Mouse (Mus musculus) kidney, embryonic 16.5 days (tissue): ENCODE data around the gene Pde4d. TPM values are rescaled to one million over a fixed set of nuclear protein-coding genes. Genes with fewer than 3 reads are reported as not detected.

ENCODE experiments used
- ATAC-seq: fragments of 200-750 bp; cut with Nextera tagmentation; 2 replicates; pipeline ENCODE4 v1.8.0; 2017; ENCODE audit warnings: moderate TSS enrichment; ENCODE audit not compliant: low FRiP score, low TSS enrichment
- H3K27ac ChIP-seq: fragments of 300-500 bp; sonication (generic); 2 replicates; pipeline ENCODE4 v1.5.1; 2014; ENCODE audit warnings: low read length
- H3K27me3 ChIP-seq: fragments of 300-500 bp; sonication (generic); 2 replicates; pipeline ENCODE4 v1.6.1; 2014; ENCODE audit warnings: low read length, control low read depth, mixed read lengths; ENCODE audit not compliant: insufficient read depth
- H3K36me3 ChIP-seq: fragments of 300-500 bp; sonication (generic); 2 replicates; pipeline ENCODE4 v1.6.1; 2014; ENCODE audit warnings: low read length, control low read depth, mixed read lengths; ENCODE audit not compliant: insufficient read depth
- H3K4me1 ChIP-seq: fragments of 300-500 bp; sonication (generic); 2 replicates; pipeline ENCODE4 v1.6.1; 2014; ENCODE audit warnings: low read length, control low read depth, mixed read lengths; ENCODE audit not compliant: insufficient read depth
- H3K4me2 ChIP-seq: fragments of 300-500 bp; sonication (generic); replicated peaks from 2 replicates; pipeline ENCODE4 v1.6.1; 2014; ENCODE audit warnings: low read depth, low read length
- H3K4me3 ChIP-seq: fragments of 300-500 bp; sonication (generic); 2 replicates; pipeline ENCODE4 v1.5.1; 2014; ENCODE audit warnings: mild to moderate bottlenecking, low read length
- H3K9ac ChIP-seq: fragments of 300-500 bp; sonication (generic); replicated peaks from 2 replicates; pipeline ENCODE4 v1.6.1; 2014; ENCODE audit warnings: low read length
- H3K9me3 ChIP-seq: fragments of 300-500 bp; sonication (generic); 2 replicates; pipeline ENCODE4 v1.6.1; 2016; ENCODE audit warnings: low read length, control low read depth
- WGBS: fragments of 180-500 bp; shearing (Covaris S2); extraction: QIAGEN DNeasy Blood & Tissue Kit; methylation state at CpG from one replicate; pipeline ENCODE4 v1.1.7; 2014; 5-methylcytosine and 5-hydroxymethylcytosine counted together
- polyA plus RNA-seq: library from polyadenylated mRNA; unstranded; fragments of >200 nt; fragmentation: Nextera tagmentation; extraction: Ambion mirVana; gene quantifications from 2 replicates; pipeline ENCODE4 v1.2.1, GENCODE M21; 2015

The Pde4d gene
- polyA plus RNA-seq, 1 experiment from 2014 or later: 11.1 TPM

GRCm38 (mm10) chr13:109807446-109807845 lies 1357.7 kb downstream of the Pde4d start:
- Histone ChIP-seq H3K9me3 (no peaks in the 10 kb centered on the region), H3K9ac (no peak overlapping the region), H3K36me3 (no peaks in the 10 kb centered on the region), H3K4me3 (no peak overlapping the region), H3K4me2 (no peak overlapping the region), H3K27ac (no peak overlapping the region), H3K27me3 (no peaks in the 10 kb centered on the region), H3K4me1 (0 out of 2 replicates have a peak, but pooled peaks cover 3% of the 10 kb centered on the region)
- no peak for ATAC-seq
- WGBS: 41% methylated on average over 3 of the region's 3 CpGs

- H3K27ac ChIP-seq: no peak overlapping the region
- H3K9ac ChIP-seq: no peak overlapping the region
- H3K27me3 ChIP-seq: no peaks in the 10 kb centered on the region
- H3K9me3 ChIP-seq: no peaks in the 10 kb centered on the region
- no peaks in the 10 kb centered on the region for H3K36me3 ChIP-seq
- WGBS: 59% methylated on average over 6 of the region's 6 CpGs
- ATAC-seq: peak; percentile 57; the same call in 1 of the 2 replicates
- 0 out of 2 replicates have a peak, but pooled peaks cover 3% of the 10 kb centered on the region for H3K4me1 ChIP-seq
- no peak overlapping the region for H3K4me2 ChIP-seq
- H3K4me3 ChIP-seq: no peak overlapping the region
Measured at GRCm38 (mm10) chr13:109808039-109808438, 1358.3 kb downstream of the Pde4d start.

GRCm38 (mm10) chr13:109808946-109809345 lies 1359.2 kb downstream of the Pde4d start:
- Histone ChIP-seq H3K9me3 (no peaks in the 10 kb centered on the region), H3K9ac (no peak overlapping the region), H3K36me3 (no peaks in the 10 kb centered on the region), H3K4me1 (0 out of 2 replicates have a peak, but pooled peaks cover 3% of the 10 kb centered on the region), H3K4me2 (no peak overlapping the region), H3K27me3 (no peaks in the 10 kb centered on the region), H3K27ac (no peak overlapping the region), H3K4me3 (no peak overlapping the region)
- 86% methylated on average over 7 of the region's 7 CpGs for whole genome bisulfite sequencing
- no peak; the same call in 1 of the 2 replicates for ATAC-seq

GRCm38 (mm10) chr13:109809646-109810045 lies 1359.9 kb downstream of the Pde4d start:
- Histone ChIP-seq H3K4me3 (no peak overlapping the region), H3K36me3 (no peaks in the 10 kb centered on the region), H3K27ac (no peak overlapping the region), H3K4me2 (no peak overlapping the region), H3K9ac (no peak overlapping the region), H3K4me1 (0 out of 2 replicates have a peak, but pooled peaks cover 9% of the 10 kb centered on the region), H3K27me3 (no peaks in the 10 kb centered on the region), H3K9me3 (no peaks in the 10 kb centered on the region)
- WGBS: 57% methylated on average over 4 of the region's 4 CpGs
- ATAC-seq: no peak

- ATAC-seq: 0 out of 2 replicates have a peak, but pooled peaks have one; percentile 49
- Histone ChIP-seq H3K9ac (no peak overlapping the region), H3K4me1 (0 out of 2 replicates have a peak, but pooled peaks cover 6% of the 10 kb centered on the region), H3K27me3 (no peaks in the 10 kb centered on the region), H3K36me3 (no peaks in the 10 kb centered on the region), H3K4me3 (no peak overlapping the region), H3K4me2 (no peak overlapping the region), H3K9me3 (no peaks in the 10 kb centered on the region), H3K27ac (no peak overlapping the region)
- 22% methylated on average over 4 of the region's 4 CpGs for WGBS
Measured at GRCm38 (mm10) chr13:109813924-109814323, 1364.2 kb downstream of the Pde4d start.

GRCm38 (mm10) chr13:109819071-109819470 lies 1369.3 kb downstream of the Pde4d start:
- Histone ChIP-seq H3K36me3 (no peaks in the 10 kb centered on the region), H3K4me2 (no peak overlapping the region), H3K9me3 (no peaks in the 10 kb centered on the region), H3K27me3 (no peaks in the 10 kb centered on the region), H3K27ac (no peak overlapping the region), H3K4me1 (peaks cover 36% of the 10 kb centered on the region), H3K4me3 (no peak overlapping the region), H3K9ac (no peak overlapping the region)
- 65% methylated on average over 3 of the region's 3 CpGs for WGBS
- no peak for ATAC-seq

- 40% methylated on average over 3 of the region's 3 CpGs for WGBS
- Histone ChIP-seq H3K27me3 (no peaks in the 10 kb centered on the region), H3K36me3 (no peaks in the 10 kb centered on the region), H3K4me3 (no peak overlapping the region), H3K4me1 (peaks cover 31% of the 10 kb centered on the region), H3K9me3 (no peaks in the 10 kb centered on the region), H3K27ac (peak overlapping the region; percentile 23; the same call in 1 of the 2 replicates), H3K9ac (no peak overlapping the region), H3K4me2 (no peak overlapping the region)
- ATAC-seq: no peak
Measured at GRCm38 (mm10) chr13:109820141-109820540, 1370.4 kb downstream of the Pde4d start.

GRCm38 (mm10) chr13:109820866-109821265 lies 1371.1 kb downstream of the Pde4d start:
- 69% methylated on average over 3 of the region's 3 CpGs for WGBS
- Histone ChIP-seq H3K9ac (no peak overlapping the region), H3K27me3 (no peaks in the 10 kb centered on the region), H3K27ac (no peak overlapping the region), H3K4me1 (peaks cover 31% of the 10 kb centered on the region), H3K36me3 (no peaks in the 10 kb centered on the region), H3K4me2 (no peak overlapping the region), H3K4me3 (no peak overlapping the region), H3K9me3 (no peaks in the 10 kb centered on the region)
- ATAC-seq: no peak

GRCm38 (mm10) chr13:109821725-109822412 lies 1372.1 kb downstream of the Pde4d start:
- H3K9me3 ChIP-seq: no peaks in the 10 kb centered on the region
- H3K36me3 ChIP-seq: no peaks in the 10 kb centered on the region
- no peak; the same call in none of the 2 replicates for ATAC-seq
- H3K27me3 ChIP-seq: no peaks in the 10 kb centered on the region
- H3K9ac ChIP-seq: peak overlapping the region; percentile 67
- peak overlapping the region; percentile 55 for H3K4me2 ChIP-seq
- H3K27ac ChIP-seq: peak overlapping the region; percentile 96
- peak overlapping the region; percentile 39 for H3K4me3 ChIP-seq
- 3% methylated on average over 8 of the region's 8 CpGs for whole genome bisulfite sequencing
- peaks cover 31% of the 10 kb centered on the region for H3K4me1 ChIP-seq
